Mouse (Mus musculus) limb, embryonic 14.5 days (tissue): ENCODE measurements at regions not wholly inside any gene's neighbourhood (a gene's known extent, or its start where the extent isn't known, plus 50 kb on each side); places are given as distances from the start of the nearest gene placed in this dataset.

Source experiments
- ATAC-seq: fragments of 200-750 bp; cut with Nextera tagmentation; 2 replicates; pipeline ENCODE4 v1.8.0; 2017; ENCODE audit warnings: low read depth, moderate number of reproducible peaks, moderate TSS enrichment; ENCODE audit not compliant: low FRiP score
- DNase-seq: peaks from one replicate; pipeline ENCODE4 v3.0.0-alpha.2; 2015; ENCODE audit warnings: low spot score
- H3K27ac ChIP-seq: fragments of 300-500 bp; sonication (generic); replicated peaks from 2 replicates; pipeline ENCODE4 v1.5.1; 2014; ENCODE audit warnings: low read depth, mild to moderate bottlenecking, low read length, moderate library complexity, mixed read lengths
- H3K27me3 ChIP-seq: fragments of 300-500 bp; sonication (generic); 2 replicates; pipeline ENCODE4 v1.6.1; 2014; ENCODE audit warnings: low read length, mixed read lengths; ENCODE audit not compliant: control insufficient read depth, insufficient read depth
- H3K36me3 ChIP-seq: fragments of 300-500 bp; sonication (generic); 2 replicates; pipeline ENCODE4 v1.6.1; 2014; ENCODE audit warnings: mild to moderate bottlenecking, low read length, moderate library complexity, mixed read lengths; ENCODE audit not compliant: control insufficient read depth, insufficient read depth
- H3K4me1 ChIP-seq: fragments of 300-500 bp; sonication (generic); 2 replicates; pipeline ENCODE4 v1.6.1; 2014; ENCODE audit warnings: antibody characterized with exemption, low read length, mixed read lengths; ENCODE audit not compliant: control insufficient read depth, insufficient read depth
- H3K4me2 ChIP-seq: fragments of 300-500 bp; sonication (generic); replicated peaks from 2 replicates; pipeline ENCODE4 v1.6.1; 2014; ENCODE audit warnings: low read depth, mild to moderate bottlenecking, low read length, moderate library complexity; ENCODE audit not compliant: severe bottlenecking
- H3K4me3 ChIP-seq: fragments of 300-500 bp; sonication (generic); replicated peaks from 2 replicates; pipeline ENCODE4 v1.5.1; 2014; ENCODE audit warnings: low read length
- H3K9ac ChIP-seq: fragments of 300-500 bp; sonication (generic); 2 replicates; pipeline ENCODE4 v1.6.1; 2014; ENCODE audit warnings: mild to moderate bottlenecking, low read depth, low read length, moderate library complexity; ENCODE audit not compliant: severe bottlenecking
- H3K9me3 ChIP-seq: fragments of 300-500 bp; sonication (generic); 2 replicates; pipeline ENCODE4 v1.6.1; 2016; ENCODE audit warnings: low read length; ENCODE audit not compliant: control insufficient read depth
- POLR2A ChIP-seq: fragments of 200-500 bp; IDR thresholded peaks from 2 replicates; pipeline ENCODE4 v1.8.0; 2012; ENCODE audit warnings: inconsistent platforms, mild to moderate bottlenecking, moderate library complexity, borderline replicate concordance; ENCODE audit not compliant: insufficient read depth, insufficient read length; ENCODE audit errors: extremely low read depth
- WGBS: fragments of 180-500 bp; shearing (Covaris S2); extraction: QIAGEN DNeasy Blood & Tissue Kit; methylation state at CpG from one replicate; pipeline ENCODE4 v1.1.7; 2014; 5-methylcytosine and 5-hydroxymethylcytosine counted together

GRCm38 (mm10) chr1:71995573-71996233, 216.4 kb downstream of the Mreg start:
- ATAC-seq (peak; percentile 29; the same call in 1 of the 2 replicates), DNase-seq (no peak)
- Histone ChIP-seq H3K9me3 (no peaks in the 10 kb centered on the region), H3K36me3 (no peaks in the 10 kb centered on the region), H3K4me1 (peaks cover 7% of the 10 kb centered on the region; the same call in 1 of the 2 replicates), H3K27ac (no peak overlapping the region), H3K27me3 (no peaks in the 10 kb centered on the region), H3K9ac (no peak overlapping the region), H3K4me2 (no peak overlapping the region), H3K4me3 (no peak overlapping the region)
- TF ChIP-seq POLR2A = no peak
- WGBS = 49% methylated on average over 16 of the region's 16 CpGs

- no peak overlapping the region for H3K4me3 ChIP-seq
- TF ChIP-seq POLR2A = no peak
- H3K36me3 ChIP-seq = no peaks in the 10 kb centered on the region
- no peak overlapping the region for H3K9ac ChIP-seq
- H3K9me3 ChIP-seq = no peaks in the 10 kb centered on the region
- H3K4me1 ChIP-seq = 0 out of 2 replicates have a peak, but pooled peaks cover 3% of the 10 kb centered on the region
- DNase-seq (no peak), ATAC-seq (no peak)
- no peaks in the 10 kb centered on the region for H3K27me3 ChIP-seq
- 63% methylated on average over 3 of the region's 3 CpGs for WGBS
- H3K27ac ChIP-seq = no peak overlapping the region
- no peak overlapping the region for H3K4me2 ChIP-seq
These were observed 221.2 kb downstream of the Mreg start for GRCm38 (mm10) chr1:71990936-71991335.

GRCm38 (mm10) chr1:71988086-71988485, 224.0 kb downstream of the Mreg start:
- Histone ChIP-seq H3K9ac (no peak overlapping the region), H3K9me3 (no peaks in the 10 kb centered on the region), H3K36me3 (no peaks in the 10 kb centered on the region), H3K27ac (no peak overlapping the region), H3K27me3 (no peaks in the 10 kb centered on the region), H3K4me3 (no peak overlapping the region), H3K4me1 (no peaks in the 10 kb centered on the region), H3K4me2 (no peak overlapping the region)
- WGBS = 86% methylated on average over 3 of the region's 3 CpGs
- no peak for DNase-seq
- ATAC-seq = no peak
- no peak for TF ChIP-seq POLR2A

- no peak for TF ChIP-seq POLR2A
- 63% methylated on average over 1 of the region's 1 CpGs for WGBS
- no peak overlapping the region for H3K4me3 ChIP-seq
These were observed 226.1 kb downstream of the Mreg start for GRCm38 (mm10) chr1:71986047-71986446.

GRCm38 (mm10) chr1:71983786-71984185, 228.3 kb downstream of the Mreg start:
- no peak overlapping the region for H3K4me3 ChIP-seq
- no peak for DNase-seq
- no peak overlapping the region for H3K9ac ChIP-seq
- peaks cover 3% of the 10 kb centered on the region; the same call in 1 of the 2 replicates for H3K4me1 ChIP-seq
- H3K27me3 ChIP-seq = no peaks in the 10 kb centered on the region
- ATAC-seq = no peak
- 79% methylated on average over 7 of the region's 7 CpGs for WGBS
- TF ChIP-seq POLR2A = no peak
- no peaks in the 10 kb centered on the region for H3K36me3 ChIP-seq
- H3K9me3 ChIP-seq = no peaks in the 10 kb centered on the region
- H3K27ac ChIP-seq = no peak overlapping the region
- H3K4me2 ChIP-seq = no peak overlapping the region

More at GRCm38 (mm10) chr1:71986047-71986446, 226.1 kb downstream of the Mreg start:
- Histone ChIP-seq H3K4me2 (no peak overlapping the region), H3K27me3 (no peaks in the 10 kb centered on the region), H3K9ac (no peak overlapping the region), H3K4me1 (peaks cover 3% of the 10 kb centered on the region; the same call in 1 of the 2 replicates), H3K36me3 (no peaks in the 10 kb centered on the region), H3K27ac (no peak overlapping the region), H3K9me3 (no peaks in the 10 kb centered on the region)
- DNase-seq = no peak
- ATAC-seq = no peak
